Mouse (Mus musculus) left cerebral cortex, adult 18-20 months (tissue): Measurements from ENCODE around the gene Hist1h2ai. TPM values are rescaled to one million over a fixed set of nuclear protein-coding genes. Genes with fewer than 3 reads are reported as not detected.

Experiments
- microRNA-seq, 2 experiments: library from miRNA; unstranded; fragments of <30 nt; microRNA quantifications; one replicate each; pipeline ENCODE4 v1.2.0; 2021
- total RNA-seq, 2 experiments: library from RNA; stranded (reverse); gene quantifications; 2 replicates each; pipeline ENCODE4 v1.2.3; 2021

The Hist1h2ai gene
- total RNA-seq, 2 experiments from 2014 or later = 20.3 to 34.8 TPM

Small RNA genes within 50 kb of the gene (microRNA-seq; reads per million reads assigned to microRNA genes)
- 0 reads per million in 2 experiments for gene Gm44357
- 0 reads per million in 2 experiments for gene Gm44367
- 0 reads per million in 2 experiments for gene Gm44454

Other genes starting within 250 kb of the Hist1h2ai start
- gene Nkapl, start 247.9 kb upstream of the Hist1h2ai start, total RNA-seq = under 1 TPM; 0.58 to 0.84 TPM
- gene Zkscan4, start 237.5 kb upstream of the Hist1h2ai start, total RNA-seq = 1 to 10 TPM; 5.7 to 6.4 TPM
- not detected for gene Gm10065, start 237.0 kb upstream of the Hist1h2ai start, total RNA-seq
- 10 to 100 TPM; 21.6 to 25.9 TPM for gene AK157302, start 221.2 kb upstream of the Hist1h2ai start, total RNA-seq
- gene Gm11273, start 215.0 kb upstream of the Hist1h2ai start, total RNA-seq = 10 to 100 TPM; 60.5 to 66.3 TPM
- gene Zkscan8, start 185.3 kb upstream of the Hist1h2ai start, total RNA-seq = 10 to 100 TPM; 13.1 to 18.5 TPM
- gene Olfr1366, start 173.6 kb upstream of the Hist1h2ai start, total RNA-seq = not detected
- not detected for gene Olfr1535, start 156.5 kb upstream of the Hist1h2ai start, total RNA-seq
- not detected for gene Olfr1364, start 134.7 kb upstream of the Hist1h2ai start, total RNA-seq
- gene Olfr1362, start 102.4 kb upstream of the Hist1h2ai start, total RNA-seq = not detected
- gene Olfr11, start 73.9 kb upstream of the Hist1h2ai start, total RNA-seq = not detected
- not detected for gene Olfr1361, start 53.0 kb upstream of the Hist1h2ai start, total RNA-seq
- not detected for gene Olfr1360, start 39.0 kb upstream of the Hist1h2ai start, total RNA-seq
- gene Olfr1359, start 18.3 kb upstream of the Hist1h2ai start, total RNA-seq = not detected
- 10 to 100 TPM; 20.0 to 20.4 TPM for gene Hist1h2bl, start 279 bp upstream of the Hist1h2ai start, total RNA-seq
- gene Hist1h3h, start 1.2 kb downstream of the Hist1h2ai start, total RNA-seq = 10 to 100 TPM; 57.9 to 62.6 TPM
- gene Hist1h2bm, start 5.6 kb downstream of the Hist1h2ai start, total RNA-seq = 1 to 10 TPM; 2.7 to 2.9 TPM
- 10 to 100 TPM; 21.0 to 22.9 TPM for gene Hist1h4j, start 18.6 kb downstream of the Hist1h2ai start, total RNA-seq
- gene Hist1h4k, start 34.1 kb downstream of the Hist1h2ai start, total RNA-seq = 100 to 1,000 TPM; 420 to 436 TPM
- gene Hist1h2ak, start 37.4 kb downstream of the Hist1h2ai start, total RNA-seq = 10 to 100 TPM; 10.2 to 19.7 TPM
- gene Hist1h2bn, start 37.7 kb downstream of the Hist1h2ai start, total RNA-seq = 1 to 10 TPM; 6.3 to 9.2 TPM
- 1 to 10 TPM; 8.4 to 9.0 TPM for gene Hist1h1b, start 64.2 kb downstream of the Hist1h2ai start, total RNA-seq
- gene Hist1h3i, start 66.9 kb downstream of the Hist1h2ai start, total RNA-seq = 10 to 100 TPM; 65.2 to 77.9 TPM
- gene Hist1h2an, start 70.8 kb downstream of the Hist1h2ai start, total RNA-seq = 1 to 10 TPM; 1.1 to 2.8 TPM
- gene Hist1h2bp, start 71.0 kb downstream of the Hist1h2ai start, total RNA-seq = 1 to 10 TPM; 4.1 to 7.0 TPM
- gene Hist1h2bq, start 93.8 kb downstream of the Hist1h2ai start, total RNA-seq = 10 to 100 TPM; 23.2 to 34.4 TPM
- gene Hist1h2ao, start 94.0 kb downstream of the Hist1h2ai start, total RNA-seq = 1 to 10 TPM in 1 of 2 experiments, not detected in 1; 6.2 TPM
- gene Hist1h4m, start 95.3 kb downstream of the Hist1h2ai start, total RNA-seq = 100 to 1,000 TPM; 252 to 307 TPM
- gene Hist1h4n, start 115.8 kb downstream of the Hist1h2ai start, total RNA-seq = 10 to 100 TPM; 48.9 to 61.1 TPM
- 10 to 100 TPM; 27.2 to 27.7 TPM for gene Hist1h2ap, start 117.1 kb downstream of the Hist1h2ai start, total RNA-seq
- gene Hist1h2br, start 117.3 kb downstream of the Hist1h2ai start, total RNA-seq = 10 to 100 TPM; 22.9 to 33.6 TPM
- 1 to 10 TPM; 3.0 to 3.8 TPM for gene Zfp184, start 228.7 kb downstream of the Hist1h2ai start, total RNA-seq